Mouse (Mus musculus): ENCODE results near the gene Mtus2. TPM values are rescaled to one million over a fixed set of nuclear protein-coding genes. Genes with fewer than 3 reads are reported as not detected.
"Not testable (repeated sequence)": the region's sequence is repeated elsewhere in the genome, so short reads cannot be mapped to it uniquely, and the experiment has no call there.

Mtus2 gene
- total RNA-seq, 2 experiments from 2014 or later = 0.30 TPM; not detected in 1

DNA sequence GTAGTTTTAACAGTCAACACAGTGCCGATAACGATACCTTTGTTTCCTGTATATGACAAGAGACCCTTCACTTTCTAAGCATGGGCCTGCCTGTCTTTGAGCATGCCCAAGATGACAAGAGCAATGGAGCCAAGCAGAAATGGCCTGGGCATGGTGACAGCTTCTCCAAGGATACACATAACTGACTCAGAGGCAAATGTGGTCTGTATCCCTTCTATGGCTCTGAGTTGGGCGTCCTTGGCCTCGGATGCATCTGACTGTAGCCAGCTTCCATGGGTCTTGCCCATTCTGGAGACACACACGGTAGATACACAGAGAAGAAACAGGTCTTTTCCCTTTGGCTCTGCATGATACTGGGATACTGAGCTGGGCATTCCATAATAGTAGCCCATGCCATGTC is 357.8 kb downstream of the Mtus2 start:
- ATAC-seq (replicated peaks; ENCODE audit: low FRiP score, poor library complexity, severe bottlenecking) = no peak

DNA sequence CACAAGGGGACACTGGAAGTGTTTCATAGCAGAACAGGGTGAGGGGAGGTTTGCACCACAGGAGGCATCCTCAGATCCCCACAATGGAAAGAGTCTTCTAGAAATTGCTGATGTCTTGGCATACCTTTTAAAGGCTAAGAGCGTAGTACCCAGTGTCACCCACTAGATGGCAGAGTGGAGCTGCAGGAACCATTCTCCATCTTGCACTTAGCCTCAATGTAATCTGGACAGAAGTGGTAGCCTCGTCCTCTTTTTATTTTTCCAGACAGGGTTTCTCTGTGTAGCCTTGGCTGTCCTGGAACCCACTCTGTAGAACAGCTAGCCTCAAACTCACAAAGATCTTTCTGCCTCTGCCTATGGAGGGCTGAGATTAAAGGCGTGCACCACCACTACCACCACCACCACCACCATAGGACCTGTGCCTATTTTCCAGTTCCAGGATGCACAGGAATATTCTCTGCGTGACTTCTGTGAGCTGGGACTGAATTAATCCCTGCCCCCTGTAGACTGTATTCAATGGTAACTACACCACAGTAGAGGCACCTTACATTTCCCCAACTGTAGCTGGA is 368.3 kb downstream of the Mtus2 start:
- peak; percentile 79 for ATAC-seq (replicated peaks; ENCODE audit: low FRiP score, poor library complexity, severe bottlenecking)

DNA sequence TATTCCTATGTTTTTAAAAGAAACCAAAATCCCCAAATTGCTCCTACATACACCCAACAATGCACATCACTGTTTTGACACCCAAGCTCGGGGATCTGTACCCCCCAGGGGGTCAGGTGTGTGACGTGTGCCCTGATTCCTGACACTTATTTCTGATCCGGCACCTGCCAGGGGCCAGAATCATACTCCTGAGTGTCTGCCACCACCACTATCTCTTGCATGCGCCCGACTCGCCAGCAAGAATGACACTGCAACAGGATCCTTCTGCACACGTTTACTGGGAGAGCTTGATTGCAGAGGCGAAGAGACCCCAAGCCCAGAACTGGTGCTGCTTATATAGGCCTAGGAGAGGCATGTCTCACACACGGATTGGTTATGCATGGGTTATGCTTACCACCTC is 369.2 kb downstream of the Mtus2 start:
- ATAC-seq (replicated peaks; ENCODE audit: low FRiP score, poor library complexity, severe bottlenecking) = not testable (repeated sequence)

DNA sequence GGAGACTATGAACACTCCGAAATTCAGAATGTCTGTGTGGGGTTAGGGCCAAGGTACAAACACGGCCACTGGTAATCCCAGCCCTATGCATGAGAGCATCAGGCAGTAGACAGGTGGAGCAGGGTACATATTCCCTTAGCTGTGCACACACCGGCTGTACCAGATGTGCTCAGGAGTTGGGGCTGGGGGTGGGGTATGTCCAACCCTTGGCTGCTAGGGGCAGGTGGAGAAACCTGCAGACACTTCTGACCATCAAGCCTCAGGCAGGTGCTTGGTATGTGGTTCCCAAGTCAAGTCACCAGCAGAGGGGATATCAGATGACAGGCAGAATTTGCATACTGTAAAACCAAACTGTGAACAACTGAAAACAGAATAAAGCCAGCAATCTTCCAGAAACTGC is 371.9 kb downstream of the Mtus2 start:
- ATAC-seq (replicated peaks; ENCODE audit: low FRiP score, poor library complexity, severe bottlenecking) = no peak

DNA sequence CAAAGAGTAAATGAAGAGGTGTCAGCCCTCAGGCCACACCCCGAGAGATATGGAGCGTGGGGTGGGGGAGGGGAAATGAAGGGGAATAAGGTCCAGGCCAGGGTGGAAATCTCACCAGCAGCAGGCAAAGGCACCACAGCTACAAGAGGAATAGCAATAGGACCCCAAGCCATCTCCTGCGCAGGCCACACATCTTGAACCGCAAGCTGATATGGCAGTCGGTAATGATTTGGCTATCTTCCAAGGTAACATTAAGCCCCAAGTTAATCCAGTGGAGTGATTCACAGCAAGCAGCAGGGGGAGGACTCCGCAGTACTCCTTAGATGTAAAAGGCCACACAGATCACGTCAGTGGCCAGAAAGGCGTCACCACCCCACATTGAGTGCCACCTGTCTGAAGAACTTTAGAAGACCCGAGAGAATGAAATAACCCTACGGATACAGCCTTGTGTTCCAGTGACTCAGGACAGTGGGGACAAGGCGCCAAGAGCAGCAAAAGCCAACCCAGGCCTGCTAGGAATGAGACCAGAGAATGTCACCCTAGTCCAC is 374.2 kb downstream of the Mtus2 start:
- ATAC-seq (replicated peaks; ENCODE audit: low FRiP score, poor library complexity, severe bottlenecking) = no peak

DNA sequence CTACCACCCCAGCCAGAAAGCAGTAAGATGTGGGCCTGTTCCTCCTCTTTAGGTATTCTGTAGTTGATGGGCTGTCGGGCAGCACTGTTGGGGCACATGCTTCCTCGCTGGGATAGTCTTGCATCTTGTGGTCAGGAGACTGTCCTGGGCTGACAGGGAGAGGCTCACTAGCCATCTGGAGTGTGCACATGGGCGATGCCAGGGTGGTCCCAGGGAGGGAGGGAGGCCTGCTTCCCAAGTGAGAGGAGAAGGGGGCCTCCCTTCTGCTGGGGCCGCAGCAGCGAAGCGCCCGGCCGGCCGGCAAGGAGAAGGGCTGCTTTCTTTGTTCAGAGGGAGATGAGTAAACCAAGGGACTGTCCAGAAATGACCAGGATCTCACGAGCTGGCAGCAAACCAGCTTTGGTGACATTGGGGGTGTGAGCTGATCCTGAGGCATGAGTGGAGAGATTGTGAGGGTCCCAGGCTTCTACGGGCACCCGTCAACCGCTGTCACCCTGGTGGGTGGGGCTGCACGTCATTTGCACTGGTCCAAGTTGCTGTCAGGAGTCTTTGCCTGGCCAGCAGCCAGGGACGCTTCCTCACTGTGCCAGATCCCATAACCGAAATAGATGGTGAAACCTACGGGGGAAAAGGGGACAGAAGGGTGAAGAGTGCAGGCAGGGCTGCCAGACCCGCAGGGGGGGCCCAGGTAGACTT is 375.0 kb downstream of the Mtus2 start:
- ATAC-seq (replicated peaks; ENCODE audit: low FRiP score, poor library complexity, severe bottlenecking) = no peak

DNA sequence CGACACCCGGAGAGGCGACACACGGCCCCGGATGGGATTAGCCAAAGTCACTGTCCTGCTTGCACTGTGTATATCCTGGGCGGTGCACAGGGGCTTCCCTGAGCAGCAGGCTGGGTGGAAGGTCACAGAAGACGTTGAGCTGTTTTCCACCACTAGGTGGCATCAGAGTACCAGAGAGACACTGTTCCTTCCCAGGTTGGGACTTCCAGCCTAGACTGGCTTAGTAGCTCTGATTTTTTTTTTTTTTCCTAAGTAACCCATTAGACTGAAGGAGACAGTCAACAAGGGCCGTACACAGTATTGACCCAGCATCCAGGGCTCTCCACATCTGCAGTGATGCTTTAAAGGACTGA is 375.5 kb downstream of the Mtus2 start:
- ATAC-seq (replicated peaks; ENCODE audit: low FRiP score, poor library complexity, severe bottlenecking) = 0 out of 2 replicates have a peak, but pooled peaks have one; percentile 61

DNA sequence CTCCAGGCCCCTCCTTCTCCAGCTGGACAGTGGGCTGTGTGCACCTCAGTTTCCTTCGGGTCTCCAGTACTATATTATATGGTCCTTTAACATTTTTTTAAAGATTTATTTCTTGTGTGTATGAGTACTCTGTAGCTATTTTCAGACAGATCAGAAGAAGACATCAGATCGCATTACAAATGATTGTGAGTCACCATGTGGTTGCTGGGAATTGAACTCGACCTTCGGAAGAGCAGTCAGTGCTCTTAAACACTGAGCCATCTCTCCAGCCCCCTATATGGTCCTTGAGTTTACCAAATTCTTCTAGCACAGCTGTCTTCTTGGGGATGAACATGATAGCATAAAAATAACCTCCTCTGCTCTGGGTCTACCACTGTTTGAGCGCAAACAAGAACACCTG is 382.0 kb downstream of the Mtus2 start:
- ATAC-seq (replicated peaks; ENCODE audit: low FRiP score, poor library complexity, severe bottlenecking) = no peak

DNA sequence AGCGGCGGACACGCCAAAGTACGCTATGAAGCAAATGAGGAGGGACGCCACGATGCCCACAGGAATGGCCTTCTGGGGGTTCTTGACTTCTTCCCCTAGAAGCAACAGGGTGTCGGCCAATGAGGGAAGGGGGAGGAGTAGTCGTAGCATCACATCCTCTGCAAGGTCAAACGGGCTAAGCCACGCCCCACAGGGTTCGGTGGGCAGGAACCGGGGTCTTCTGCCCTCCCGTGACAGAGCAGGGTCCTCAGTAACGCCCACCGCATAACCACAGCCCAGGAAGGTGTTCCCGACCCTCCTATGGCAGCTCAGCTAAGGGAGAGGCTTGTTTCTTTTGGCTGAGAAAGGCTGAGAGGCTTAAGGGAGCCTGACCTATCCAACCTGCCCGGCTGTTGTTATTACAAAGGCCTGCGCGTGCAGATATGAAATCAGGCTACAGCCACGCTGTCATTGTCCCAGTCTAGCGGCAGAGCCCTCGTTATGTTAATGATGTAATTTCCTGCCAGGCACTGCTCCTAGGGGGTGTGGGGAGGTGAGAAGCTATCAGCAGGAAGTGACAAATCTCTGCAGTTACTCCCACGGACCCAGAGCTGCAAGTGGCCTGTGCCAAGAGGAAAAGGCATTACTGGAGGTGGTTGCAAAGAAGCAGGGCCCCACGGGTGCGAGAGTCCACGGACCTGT is 385.1 kb downstream of the Mtus2 start:
- ATAC-seq (replicated peaks; ENCODE audit: low FRiP score, poor library complexity, severe bottlenecking) = no peak; the same call in 1 of the 2 replicates

DNA sequence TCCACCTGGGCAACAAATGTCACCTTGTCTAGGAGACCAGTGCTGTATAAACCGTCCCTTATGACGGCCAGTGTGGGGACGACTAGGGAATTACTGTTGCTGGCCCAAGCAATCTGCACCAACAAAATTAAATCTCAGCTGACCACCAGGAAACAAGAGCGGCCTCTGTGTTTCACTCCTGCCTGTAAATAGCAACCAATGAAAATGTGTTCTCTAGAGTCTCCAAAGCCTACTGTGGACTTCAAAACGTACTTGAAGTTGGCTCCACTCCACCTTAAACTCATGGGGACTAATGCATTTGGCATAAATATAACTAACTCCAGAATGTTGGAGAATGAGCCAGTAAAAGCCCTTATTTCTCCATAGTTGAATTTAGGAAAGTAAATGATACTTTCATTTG is 387.3 kb downstream of the Mtus2 start:
- no peak for ATAC-seq (replicated peaks; ENCODE audit: low FRiP score, poor library complexity, severe bottlenecking)

DNA sequence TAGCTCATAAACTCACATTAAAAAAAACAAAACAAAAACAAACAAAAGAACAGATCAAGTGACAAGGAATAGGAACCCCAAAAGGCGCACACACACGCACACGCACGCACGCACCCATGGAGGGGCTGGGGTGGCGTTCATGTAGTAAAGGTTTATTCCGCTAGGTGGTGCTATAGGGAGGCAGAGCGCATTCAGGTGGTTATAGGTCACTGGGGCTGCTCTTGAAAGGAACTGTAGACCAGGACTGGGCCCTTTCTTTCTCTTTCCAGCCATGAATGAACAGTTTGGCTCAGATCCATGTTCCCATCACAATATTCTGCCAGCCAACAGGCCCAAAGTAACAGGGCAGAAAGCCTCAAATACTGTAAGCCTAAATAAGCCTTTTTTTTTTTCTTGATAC is 389.4 kb downstream of the Mtus2 start:
- ATAC-seq (replicated peaks; ENCODE audit: low FRiP score, poor library complexity, severe bottlenecking) = no peak

DNA sequence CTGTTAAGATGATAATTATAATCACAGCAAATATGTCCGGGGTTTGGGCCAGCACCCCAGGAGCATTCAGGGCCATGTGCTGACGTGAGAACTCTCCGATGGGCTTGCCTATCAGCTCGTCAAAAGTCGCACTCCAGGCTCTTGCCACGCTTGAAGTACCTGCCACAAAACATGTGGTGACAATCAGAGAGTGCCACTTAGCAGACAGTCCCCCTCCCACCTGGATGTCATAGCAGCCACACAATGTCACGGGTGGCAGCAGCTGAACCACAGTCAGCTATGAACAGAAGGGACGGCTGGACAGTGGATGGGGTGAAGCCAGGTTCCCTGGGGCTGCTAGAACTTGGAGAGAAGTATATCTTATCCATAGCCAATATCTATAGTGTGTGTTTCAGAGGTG is 391.0 kb downstream of the Mtus2 start:
- no peak for ATAC-seq (replicated peaks; ENCODE audit: low FRiP score, poor library complexity, severe bottlenecking)

DNA sequence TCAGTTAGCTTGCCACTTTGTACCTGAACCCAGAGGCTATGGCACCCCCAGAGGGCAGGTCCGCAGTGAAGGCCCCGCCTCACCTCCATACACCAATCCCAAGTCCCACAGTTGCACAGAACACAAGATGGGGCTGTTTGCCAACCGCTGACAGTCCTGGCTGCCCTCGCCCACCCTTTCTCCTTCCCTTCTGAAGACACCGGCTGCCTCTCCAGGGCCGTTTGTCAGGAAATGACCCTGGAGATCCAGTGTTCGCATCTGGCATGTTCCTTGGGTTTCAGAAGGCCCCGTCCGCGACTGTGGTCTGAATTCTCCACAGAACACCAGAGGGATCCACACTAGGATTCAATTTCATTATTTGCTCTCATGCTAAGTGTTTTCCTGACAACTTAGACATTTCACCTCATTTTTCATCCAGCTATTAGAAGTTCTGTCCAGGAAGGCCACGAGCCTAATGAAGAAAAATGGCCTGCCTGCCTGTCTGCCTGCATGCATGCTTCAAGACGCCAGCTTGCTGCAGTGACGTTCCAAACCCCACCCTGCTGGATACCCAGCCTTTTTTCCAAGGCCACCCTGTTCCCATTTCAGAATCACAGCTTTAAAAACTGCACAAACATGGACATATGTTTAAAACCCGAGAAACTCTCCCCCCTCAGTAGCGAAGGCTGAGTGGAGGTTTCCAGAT is 392.3 kb downstream of the Mtus2 start:
- ATAC-seq (replicated peaks; ENCODE audit: low FRiP score, poor library complexity, severe bottlenecking) = no peak

DNA sequence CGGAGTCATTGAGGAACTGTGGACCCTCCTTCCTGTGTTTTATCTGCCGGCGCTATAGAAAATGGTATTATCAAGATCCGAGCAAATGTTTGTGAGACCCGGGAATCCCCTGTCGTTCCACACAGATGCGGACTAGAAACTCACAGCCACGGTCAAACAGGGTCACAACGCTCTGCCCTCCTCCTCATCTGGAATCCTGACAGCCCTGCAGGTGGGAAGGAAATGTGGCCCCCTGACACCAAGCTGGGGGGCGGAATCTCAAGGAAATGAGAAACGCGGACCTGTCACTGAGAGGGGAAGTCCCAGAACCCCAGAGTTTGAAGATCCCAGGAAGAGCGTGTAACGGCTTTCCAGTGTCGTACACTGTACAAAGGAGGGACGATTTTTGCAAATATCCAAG is 396.3 kb downstream of the Mtus2 start:
- ATAC-seq (replicated peaks; ENCODE audit: low FRiP score, poor library complexity, severe bottlenecking) = no peak

DNA sequence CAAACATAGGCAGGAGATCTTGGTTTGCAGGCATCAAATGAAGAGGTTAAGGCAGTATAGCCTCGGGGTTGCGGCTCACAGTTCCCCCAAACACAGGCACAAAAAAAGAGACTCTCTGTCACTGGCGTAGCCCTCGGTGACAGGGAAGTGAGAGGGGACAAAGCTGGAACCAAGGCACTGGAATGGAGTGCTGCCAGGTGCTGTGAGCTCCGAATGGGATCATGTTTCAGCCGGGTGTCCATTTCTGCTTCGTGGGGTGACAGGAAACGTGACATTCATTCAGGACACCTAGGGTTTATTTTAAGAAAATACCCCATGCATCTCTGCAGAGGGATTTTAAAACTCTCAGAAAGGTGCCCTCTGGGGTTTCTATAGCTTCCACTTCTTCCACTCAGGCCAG is 397.4 kb downstream of the Mtus2 start:
- ATAC-seq (replicated peaks; ENCODE audit: low FRiP score, poor library complexity, severe bottlenecking) = no peak

DNA sequence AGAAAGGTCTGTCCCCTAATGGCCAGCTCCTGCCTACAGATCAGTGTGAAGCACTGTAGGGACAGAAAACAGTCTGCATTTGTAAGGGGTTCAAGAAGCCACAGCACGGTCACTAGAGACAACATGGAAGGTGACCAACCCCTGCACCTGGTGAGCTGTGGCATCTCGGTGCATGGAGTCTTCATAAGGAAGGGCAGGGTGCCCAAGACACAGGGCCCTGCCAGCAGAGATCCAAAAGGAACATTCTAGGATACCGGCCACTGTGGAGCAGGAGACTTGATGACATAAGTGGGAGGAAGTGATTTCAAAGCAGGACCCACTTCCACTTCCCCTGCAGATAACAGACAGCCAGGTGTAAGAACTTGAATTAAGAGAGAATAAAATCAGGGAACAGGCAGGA is 398.7 kb downstream of the Mtus2 start:
- no peak for ATAC-seq (replicated peaks; ENCODE audit: low FRiP score, poor library complexity, severe bottlenecking)

DNA sequence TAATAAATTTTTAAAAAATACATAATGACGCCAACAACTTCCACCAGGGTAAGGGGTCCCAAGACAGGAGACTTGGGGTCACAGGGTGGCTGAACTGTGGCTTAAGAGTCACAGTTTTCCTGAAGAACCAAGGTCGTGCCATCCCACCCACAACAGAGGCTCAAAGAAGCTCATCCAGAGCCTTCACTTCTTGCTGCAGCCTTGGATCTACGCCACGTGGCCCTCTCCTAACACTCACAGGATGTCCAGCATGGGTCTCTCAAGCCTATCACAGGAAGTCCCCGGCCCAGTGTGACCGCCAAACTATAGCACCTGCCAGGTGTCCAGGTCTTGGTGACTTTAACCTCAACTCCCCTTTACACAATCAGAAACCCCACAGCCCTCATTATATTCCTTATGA is 400.0 kb downstream of the Mtus2 start:
- ATAC-seq (replicated peaks; ENCODE audit: low FRiP score, poor library complexity, severe bottlenecking) = no peak

DNA sequence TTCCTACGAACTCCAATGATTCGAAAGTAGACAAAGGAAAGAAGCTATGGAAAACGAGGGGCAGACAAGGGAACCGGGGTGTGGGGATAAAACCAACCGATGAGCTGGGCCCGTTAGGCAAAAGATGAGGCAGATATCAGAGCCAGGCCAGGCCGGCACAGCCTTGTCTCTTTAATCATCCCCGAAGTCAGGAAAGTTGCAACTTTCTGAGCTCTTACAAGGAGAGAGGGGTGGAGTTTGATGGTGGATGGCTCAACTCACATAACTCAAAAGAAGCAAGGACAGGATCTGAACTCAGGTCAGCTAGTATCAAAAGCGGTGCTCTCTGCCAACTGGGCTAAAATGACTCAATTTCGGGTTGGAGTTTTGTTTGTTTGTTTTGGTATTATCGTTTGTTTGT is 402.0 kb downstream of the Mtus2 start:
- ATAC-seq (replicated peaks; ENCODE audit: low FRiP score, poor library complexity, severe bottlenecking) = no peak

DNA sequence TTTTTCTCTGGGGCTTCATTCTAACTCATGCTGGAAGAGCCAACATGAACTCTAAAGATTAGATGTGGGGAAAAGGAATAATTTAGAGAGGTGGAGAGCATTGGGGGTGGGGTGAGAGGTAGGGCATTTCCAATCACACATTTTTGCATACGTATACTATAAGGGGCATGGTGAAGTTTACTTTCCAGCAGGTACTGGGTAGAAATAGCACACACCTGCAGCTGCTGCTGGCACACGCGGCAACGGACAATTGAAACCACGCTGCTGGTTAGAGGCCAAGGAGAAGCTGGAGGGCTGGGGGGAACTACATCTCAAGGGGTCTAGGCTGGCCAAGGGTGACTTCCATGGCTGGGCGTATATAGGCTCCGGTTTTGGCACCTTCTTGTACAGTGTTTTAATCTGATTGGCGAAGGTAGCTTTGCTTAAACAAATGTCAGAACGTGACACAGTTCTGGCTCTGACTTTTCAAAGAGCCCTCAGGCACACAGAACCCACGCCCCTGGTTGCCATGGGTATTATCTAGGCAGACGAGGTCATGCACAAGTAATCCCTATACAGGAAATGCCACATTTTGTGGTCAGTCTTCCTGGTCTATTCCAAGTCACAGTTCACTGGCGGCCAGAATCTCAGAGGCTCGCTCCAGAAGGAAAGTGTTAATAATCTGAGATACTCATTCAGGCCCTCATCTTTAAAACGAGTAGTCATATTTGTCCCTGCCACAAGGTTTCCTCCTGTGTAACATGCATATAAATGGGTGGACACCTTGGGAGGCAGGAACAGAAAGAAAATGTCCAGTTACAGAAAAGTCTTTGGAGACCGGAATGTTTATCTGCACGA is 404.0 kb downstream of the Mtus2 start:
- no peak for ATAC-seq (replicated peaks; ENCODE audit: low FRiP score, poor library complexity, severe bottlenecking)

DNA sequence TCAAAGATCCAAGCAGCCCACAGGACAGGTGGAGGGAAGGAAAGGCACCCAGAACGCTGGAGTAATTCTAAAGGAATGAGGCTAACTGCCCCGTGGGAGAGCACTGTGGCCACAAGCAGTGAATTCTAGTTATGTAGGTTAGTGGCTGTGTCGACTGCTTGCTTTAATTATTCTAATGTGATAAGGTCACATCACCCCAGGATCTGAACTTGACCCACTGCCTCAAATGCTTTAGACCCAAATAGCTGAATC is 404.6 kb downstream of the Mtus2 start:
- ATAC-seq (replicated peaks; ENCODE audit: low FRiP score, poor library complexity, severe bottlenecking) = no peak
